Mouse (Mus musculus) megakaryocyte, embryonic 14.5 days (primary cell): ENCODE data around the gene Dnah1.

Experiments
- FLI1 ChIP-seq: IDR thresholded peaks from 2 replicates; pipeline ENCODE4 v1.6.1; 2012; ENCODE audit warnings: low read length, inconsistent platforms, mixed read lengths
- GATA1 ChIP-seq: IDR thresholded peaks from 3 replicates; pipeline ENCODE4 v1.6.1; 2012; ENCODE audit warnings: mixed read lengths, low read length, inconsistent platforms, borderline replicate concordance

DNA sequence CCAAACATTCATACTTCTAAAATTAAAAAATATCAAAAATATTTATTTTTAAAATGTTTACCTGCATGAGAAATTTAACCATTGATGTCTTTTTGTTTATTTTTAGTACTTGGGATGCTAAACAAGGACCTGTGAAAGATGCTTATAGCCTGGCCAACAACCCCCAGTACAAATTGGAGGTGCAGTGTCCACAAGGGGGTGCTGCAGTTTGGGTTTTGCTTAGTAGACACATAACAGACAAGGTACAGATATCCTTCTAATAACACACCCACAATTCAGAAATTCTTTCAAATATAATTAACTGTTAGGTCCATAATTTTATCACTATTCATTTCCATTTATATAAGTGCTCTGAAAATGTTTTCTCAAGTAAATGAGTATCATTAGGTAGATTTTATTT, 41.7 kb upstream of the Dnah1 start:
- TF ChIP-seq FLI1: no peak
- TF ChIP-seq GATA1: no peak
